Mouse (Mus musculus) left cerebral cortex, adult 11 months (tissue): Measurements from ENCODE around the gene Gpr18.
A peak's percentile ranks its signal among the peaks of the same experiment; 100 is the strongest.
"Not testable (repeated sequence)": the region's sequence is repeated elsewhere in the genome, so short reads cannot be mapped to it uniquely, and the experiment has no call there.

ENCODE experiments used
- DNase-seq: peaks from one replicate; pipeline ENCODE4 v3.0.0; 2022; ENCODE audit warnings: low spot score

The Gpr18 gene

GRCm38 (mm10) chr14:121884150-121884797, 31.3 kb downstream of the Gpr18 start:
- no peak for DNase-seq

- DNase-seq = no peak
Measured at GRCm38 (mm10) chr14:121881211-121881610, 34.4 kb downstream of the Gpr18 start.

DNA sequence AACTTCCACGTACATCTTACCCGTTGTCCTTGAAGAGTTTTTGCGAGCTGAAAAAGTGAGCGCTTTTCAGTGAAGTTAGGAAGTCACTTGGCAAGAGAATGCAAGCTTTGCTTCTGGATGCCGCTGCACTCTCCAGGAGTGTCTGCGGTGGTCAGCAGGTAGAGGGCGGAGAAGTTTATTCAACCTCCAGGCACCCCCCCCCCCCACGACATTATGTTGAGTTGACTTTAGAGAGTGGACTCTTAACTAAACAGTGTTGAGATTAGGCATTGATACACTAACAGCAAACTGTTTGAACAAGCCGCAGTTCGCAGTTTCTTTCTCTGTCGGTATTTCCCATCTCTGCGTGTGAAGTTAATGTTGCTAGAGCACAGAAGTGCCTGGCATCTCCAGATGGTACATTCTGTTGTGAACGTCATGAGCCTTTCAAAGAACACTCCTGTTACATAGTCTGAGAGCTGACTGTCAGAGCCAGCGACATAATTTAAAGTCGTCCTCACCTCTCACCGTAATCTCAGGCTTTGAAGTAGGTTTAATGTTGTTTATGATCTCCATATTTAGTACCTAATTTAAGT, 36.2 kb downstream of the Gpr18 start:
- DNase-seq = no peak

- no peak for DNase-seq
Measured at GRCm38 (mm10) chr14:121878859-121879206, 36.7 kb downstream of the Gpr18 start.

- DNase-seq = peak; percentile 97
Measured at GRCm38 (mm10) chr14:121878176-121878858, 37.3 kb downstream of the Gpr18 start, which contains the start of gene Ubac2. TSS of gene Ubac2 (plus strand) at chr14:121878620.

- no peak for DNase-seq
Measured at GRCm38 (mm10) chr14:121877640-121878039, 37.9 kb downstream of the Gpr18 start.

DNA sequence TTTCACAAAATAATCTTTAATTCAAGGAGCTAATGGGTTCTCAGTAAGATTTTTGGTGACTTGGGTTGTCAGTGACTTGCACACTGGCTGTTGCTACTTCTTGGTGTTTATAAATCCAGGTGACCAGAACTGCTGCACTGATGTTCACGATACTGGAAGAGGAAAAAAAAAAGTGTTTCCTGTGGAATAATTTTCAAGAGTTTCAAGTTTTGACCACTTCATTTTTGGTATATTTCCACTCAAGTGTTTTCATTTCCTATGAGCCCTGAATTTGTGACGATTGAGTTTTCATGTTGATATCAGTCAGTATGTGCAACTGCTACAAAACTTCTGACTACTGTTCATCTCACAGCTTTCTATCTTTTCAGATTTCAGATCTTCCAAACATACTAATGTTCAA, 38.7 kb downstream of the Gpr18 start:
- DNase-seq = no peak

GRCm38 (mm10) chr14:121876190-121876589, 39.4 kb downstream of the Gpr18 start:
- not testable (repeated sequence) for DNase-seq

GRCm38 (mm10) chr14:121873646-121874045, 41.9 kb downstream of the Gpr18 start:
- DNase-seq = no peak

DNA sequence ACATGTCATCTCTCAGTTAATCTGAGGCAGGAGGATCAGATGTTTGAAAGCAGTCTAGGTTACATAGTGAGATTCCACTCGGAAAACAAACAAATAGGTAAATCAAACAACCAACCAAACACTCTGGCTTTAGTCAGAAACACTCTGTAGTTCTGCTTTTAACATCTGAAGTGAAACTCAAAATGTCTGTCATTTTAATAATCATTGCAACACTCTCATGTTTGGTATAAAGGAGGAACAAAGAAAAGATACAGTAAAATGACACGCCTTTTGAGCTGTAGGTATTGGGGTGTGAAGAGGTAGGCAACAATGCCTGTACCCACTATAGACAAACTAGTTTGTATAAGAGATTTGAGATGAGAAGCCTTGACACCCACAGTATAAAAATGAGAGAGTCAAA, 42.4 kb downstream of the Gpr18 start:
- no peak for DNase-seq

GRCm38 (mm10) chr14:121872760-121873159, 42.8 kb downstream of the Gpr18 start:
- DNase-seq = no peak

- no peak for DNase-seq
Measured at GRCm38 (mm10) chr14:121869111-121869510, 46.5 kb downstream of the Gpr18 start.

- no peak for DNase-seq
Measured at GRCm38 (mm10) chr14:121866574-121866973, 49.0 kb downstream of the Gpr18 start.

- peak; percentile 39 for DNase-seq
Measured at GRCm38 (mm10) chr14:121865162-121865561, 50.4 kb downstream of the Gpr18 start.
